Mouse (Mus musculus) activated CD4-positive, CD25-positive, alpha-beta regulatory T cell, adult 9 weeks (primary cell): ENCODE measurements around the gene Samd1. TPM values are rescaled to one million over a fixed set of nuclear protein-coding genes. Genes with fewer than 3 reads are reported as not detected.

Source experiments
- polyA plus RNA-seq: library from polyadenylated mRNA; unstranded; fragments of 100-300 nt; shearing (Covaris generic); gene quantifications from one replicate; pipeline ENCODE4 v1.2.1, GENCODE M21; 2017

The Samd1 gene
- 2.2 TPM for polyA plus RNA-seq

DNA sequence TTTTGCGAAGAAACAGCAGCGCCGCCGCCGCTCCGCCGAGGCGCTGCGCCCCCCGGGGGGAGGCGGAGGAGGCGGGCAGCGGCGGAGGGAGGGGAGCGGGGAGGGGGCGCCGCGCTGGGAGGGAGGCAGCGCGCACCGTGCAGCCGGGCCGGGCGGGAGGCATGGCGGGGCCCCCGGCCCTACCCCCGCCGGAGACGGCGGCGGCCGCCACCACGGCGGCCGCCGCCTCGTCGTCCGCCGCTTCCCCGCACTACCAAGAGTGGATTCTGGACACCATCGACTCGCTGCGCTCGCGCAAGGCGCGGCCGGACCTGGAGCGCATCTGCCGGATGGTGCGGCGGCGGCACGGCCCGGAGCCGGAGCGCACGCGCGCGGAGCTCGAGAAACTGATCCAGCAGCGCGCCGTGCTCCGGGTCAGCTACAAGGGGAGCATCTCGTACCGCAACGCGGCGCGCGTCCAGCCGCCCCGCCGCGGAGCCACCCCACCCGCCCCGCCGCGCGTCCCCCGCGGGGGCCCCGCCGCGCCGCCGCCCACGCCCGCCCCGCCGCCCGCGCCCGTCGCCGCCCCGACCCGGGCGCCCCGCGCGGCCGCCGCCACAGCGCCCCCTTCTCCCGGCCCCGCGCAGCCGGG lies at the start of gene Samd1:
Gene Samd1, plus strand, starts transcription at position 162 of the 631 bp plus-strand sequence.

GRCm38 (mm10) chr8:83955106-83955957 lies 42.1 kb upstream of the Samd1 start, which contains the start of the genes Gm10644 and Asf1b:
Gm10644 (minus strand) TSS chr8:83955205.
Asf1b (plus strand) TSS chr8:83955507.

DNA sequence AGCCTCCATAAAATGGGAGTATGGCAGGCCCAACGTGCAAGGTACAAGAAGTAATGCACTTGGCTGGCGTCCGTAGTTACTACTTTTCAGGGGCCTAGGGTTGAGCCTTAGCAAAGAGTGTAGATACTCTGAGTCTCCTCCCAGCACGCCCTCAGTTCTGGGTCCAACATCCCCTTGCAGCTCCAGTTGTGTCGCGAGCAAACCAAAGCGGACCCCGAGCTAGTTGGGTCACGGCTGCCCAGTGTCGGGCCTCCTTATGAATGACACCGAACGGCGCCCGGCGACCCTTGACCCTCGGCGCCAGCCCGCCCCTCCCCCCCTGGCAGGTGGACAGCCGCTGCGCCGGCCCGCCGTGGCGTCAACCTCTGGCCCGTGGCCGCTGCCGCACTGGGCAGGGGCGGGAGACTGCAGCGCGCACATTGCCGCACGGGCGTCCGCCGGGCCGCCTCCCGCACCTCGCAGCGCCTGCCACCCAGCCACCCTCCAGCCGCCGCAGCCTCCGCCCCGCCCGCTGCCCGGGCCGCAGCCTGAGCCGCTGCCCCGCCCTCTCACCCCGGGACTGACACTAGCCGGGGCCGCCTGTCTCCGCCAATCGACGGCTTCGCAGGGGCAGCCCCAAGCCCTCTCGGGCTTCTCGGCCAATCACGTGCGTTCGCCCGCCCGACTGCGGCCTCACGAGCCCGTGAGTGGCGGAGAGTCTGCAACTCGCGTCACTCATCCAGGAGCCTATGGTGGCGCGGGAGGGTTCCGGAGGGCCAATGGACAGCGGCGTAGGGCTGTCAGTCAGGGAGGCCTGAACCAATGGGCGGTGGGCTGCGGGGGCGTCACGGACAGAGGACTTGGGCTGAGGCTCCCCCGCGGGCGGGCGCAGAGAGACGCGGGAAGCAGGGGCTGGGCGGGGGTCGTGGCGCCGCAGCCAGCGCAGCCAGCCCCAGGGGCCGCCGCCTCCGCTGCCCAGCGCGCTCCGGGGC lies 25.0 kb upstream of the Samd1 start, which contains the start of gene Prkaca:
Gene Prkaca, plus strand, starts transcription at position 844 of the 971 bp plus-strand sequence.

GRCm38 (mm10) chr8:84001281-84002000 lies 4.0 kb downstream of the Samd1 start, which contains the start of gene 1700067K01Rik:
1700067K01Rik (plus strand) TSS chr8:84001502.

GRCm38 (mm10) chr8:84011705-84012498 lies 14.4 kb downstream of the Samd1 start, which contains the start of gene 2210011C24Rik:
2210011C24Rik (minus strand) TSS chr8:84012171.

DNA sequence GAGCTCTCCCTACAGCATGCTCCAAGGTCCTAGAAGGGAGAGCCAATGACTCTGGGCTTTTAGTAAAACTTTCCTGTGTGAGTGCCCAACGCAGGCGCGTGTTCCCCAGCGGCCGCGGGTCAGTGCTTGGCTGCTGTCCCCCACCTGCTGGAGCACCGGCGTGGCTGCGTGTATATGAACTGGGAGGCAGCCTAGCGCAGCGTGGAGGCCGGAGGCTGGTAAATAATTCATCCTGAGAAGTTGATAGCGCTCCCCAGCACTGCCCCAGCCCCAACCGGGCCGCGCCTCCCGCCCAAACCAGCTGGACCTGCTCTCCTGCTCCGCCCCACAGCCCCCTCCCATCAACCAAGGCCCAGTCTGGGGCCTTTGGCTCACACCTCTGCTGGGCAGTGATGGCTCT lies 23.6 kb downstream of the Samd1 start, which contains the start of gene Palm3:
Gene Palm3, plus strand, starts transcription at position 376 of the 400 bp plus-strand sequence.

DNA sequence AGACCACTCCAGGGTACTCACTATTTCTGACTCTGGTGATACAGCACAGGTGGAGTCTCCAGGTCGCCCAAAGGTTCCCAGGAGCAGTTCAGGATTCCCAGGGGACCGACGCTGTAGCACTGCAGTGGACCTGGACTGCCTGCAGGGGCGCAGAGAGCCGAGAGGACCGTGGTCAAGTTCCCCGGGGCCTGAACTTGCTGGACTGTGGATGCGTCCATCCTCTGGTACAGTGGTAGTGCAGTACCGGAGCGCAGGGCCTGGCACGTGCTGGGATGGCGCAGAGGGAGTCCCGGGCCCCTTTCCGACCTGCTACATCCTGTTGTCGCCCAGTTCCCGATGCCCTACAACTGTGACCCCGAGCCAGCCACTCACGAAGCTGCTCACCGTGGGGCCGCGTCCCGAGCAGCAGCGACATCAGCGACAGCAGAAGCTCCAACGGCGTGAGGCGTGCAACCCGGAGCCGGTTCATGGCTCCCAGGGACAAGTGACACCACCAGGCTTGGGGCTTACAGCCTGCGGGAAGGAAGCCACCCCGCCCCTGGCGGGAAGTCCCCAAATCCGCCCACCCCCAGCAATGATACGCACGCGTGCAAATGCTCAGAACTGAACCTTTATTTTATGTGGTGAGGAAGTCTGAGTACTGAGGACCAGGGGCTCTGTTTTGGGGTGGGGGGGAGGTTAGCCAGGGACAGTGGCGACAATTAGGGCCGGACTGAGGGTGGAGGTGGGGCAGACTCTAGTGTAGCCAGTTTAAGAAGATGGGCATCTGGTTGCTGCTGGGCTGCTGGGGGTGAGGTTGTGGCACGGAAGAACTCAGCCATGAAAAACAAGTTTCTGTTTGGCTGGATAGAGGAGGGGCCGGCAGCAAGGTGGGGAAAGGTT lies 44.8 kb downstream of the Samd1 start, which contains the start of gene Il27ra:
Gene Il27ra, minus strand, starts transcription at position 524 of the 882 bp plus-strand sequence.

DNA sequence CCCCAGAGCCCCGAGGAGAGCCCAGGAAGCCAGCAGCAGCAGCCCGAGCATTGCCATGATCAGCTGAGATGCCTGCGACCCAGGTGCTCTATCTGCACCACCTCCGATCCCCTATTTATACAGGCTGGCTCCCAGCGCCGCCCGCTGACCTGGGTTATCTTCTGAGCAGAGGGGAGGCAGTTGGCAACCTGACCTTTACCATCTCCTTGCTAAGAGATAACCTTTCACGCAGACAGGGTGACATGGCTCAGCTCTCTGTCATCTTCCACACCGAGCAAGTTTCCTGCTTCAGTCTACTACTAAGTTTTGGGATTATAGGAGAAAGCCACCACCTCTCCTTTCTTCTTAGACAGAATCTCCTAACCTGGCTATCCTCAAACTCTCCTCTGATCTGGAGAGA lies 47.4 kb downstream of the Samd1 start, which contains the start of gene Rln3:
Gene Rln3, minus strand, starts transcription at position 101 of the 400 bp plus-strand sequence.

Other genes with a start within 250 kb of the Samd1 start
- 3.8 TPM for gene Adgrl1, start 97.6 kb upstream of the Samd1 start, polyA plus RNA-seq
- 0.82 TPM for gene Gm10644, start 42.5 kb upstream of the Samd1 start, polyA plus RNA-seq
- 28.8 TPM for gene Asf1b, start 42.2 kb upstream of the Samd1 start, polyA plus RNA-seq
- gene Prkaca, start 24.7 kb upstream of the Samd1 start, polyA plus RNA-seq = 2.7 TPM
- gene 1700067K01Rik, start 3.8 kb downstream of the Samd1 start, polyA plus RNA-seq = 0.62 TPM
- 0.75 TPM for gene 2210011C24Rik, start 14.5 kb downstream of the Samd1 start, polyA plus RNA-seq
- 3.6 TPM for gene Palm3, start 23.8 kb downstream of the Samd1 start, polyA plus RNA-seq
- 383 TPM for gene Il27ra, start 44.9 kb downstream of the Samd1 start, polyA plus RNA-seq
- 189 TPM for gene Rln3, start 47.3 kb downstream of the Samd1 start, polyA plus RNA-seq
- gene Gm10643, start 67.5 kb downstream of the Samd1 start, polyA plus RNA-seq = 1.1 TPM
- gene Rfx1, start 69.2 kb downstream of the Samd1 start, polyA plus RNA-seq = 42.2 TPM
- gene Dcaf15, start 107.1 kb downstream of the Samd1 start, polyA plus RNA-seq = 27.6 TPM
- 22.3 TPM for gene Podnl1, start 128.3 kb downstream of the Samd1 start, polyA plus RNA-seq
- 52.1 TPM for gene Cc2d1a, start 150.3 kb downstream of the Samd1 start, polyA plus RNA-seq
- 1.3 TPM for gene 4930432K21Rik, start 150.4 kb downstream of the Samd1 start, polyA plus RNA-seq
- not detected for gene Nanos3, start 187.5 kb downstream of the Samd1 start, polyA plus RNA-seq
- gene Zswim4, start 239.4 kb downstream of the Samd1 start, polyA plus RNA-seq = 4.1 TPM